Mouse (Mus musculus) ES-Bruce4 (cell line): Measurements from ENCODE around the gene Gm20441. TPM values are rescaled to one million over a fixed set of nuclear protein-coding genes. Genes with fewer than 3 reads are reported as not detected.

Experiments
- H3K27ac ChIP-seq: 2 replicates; pipeline ENCODE4 v1.5.1; 2012; ENCODE audit warnings: low read length, inconsistent platforms; ENCODE audit not compliant: insufficient read depth
- H3K27me3 ChIP-seq: 2 replicates; pipeline ENCODE4 v1.6.1; 2012; ENCODE audit warnings: mild to moderate bottlenecking, low read length, inconsistent platforms; ENCODE audit not compliant: control insufficient read depth, poor library complexity, insufficient read depth, severe bottlenecking
- H3K36me3 ChIP-seq: 2 replicates; pipeline ENCODE4 v1.6.1; 2012; ENCODE audit warnings: inconsistent platforms, mild to moderate bottlenecking, low read length, moderate library complexity; ENCODE audit not compliant: control insufficient read depth, poor library complexity, insufficient read depth, severe bottlenecking
- H3K4me1 ChIP-seq: one replicate; pipeline ENCODE4 v1.8.1; 2011; ENCODE audit warnings: low read length; ENCODE audit not compliant: control insufficient read depth, insufficient read depth
- H3K4me3 ChIP-seq: 2 replicates; pipeline ENCODE4 v1.5.1; 2011; ENCODE audit warnings: low read depth, mild to moderate bottlenecking, low read length
- H3K9ac ChIP-seq: 2 replicates; pipeline ENCODE4 v1.6.1; 2012; ENCODE audit warnings: low read depth, mild to moderate bottlenecking, inconsistent platforms; ENCODE audit not compliant: poor library complexity, severe bottlenecking
- H3K9me3 ChIP-seq: replicated peaks from 2 replicates; pipeline ENCODE4 v1.6.1; 2012; ENCODE audit warnings: mild to moderate bottlenecking, low read length, inconsistent platforms; ENCODE audit not compliant: control insufficient read depth, poor library complexity, insufficient read depth, severe bottlenecking
- CTCF ChIP-seq: IDR thresholded peaks from one replicate; pipeline ENCODE4 v1.8.1; 2011; ENCODE audit warnings: low read depth, low read length
- EP300 ChIP-seq: IDR thresholded peaks from 2 replicates; pipeline ENCODE4 v1.6.1; 2011; ENCODE audit warnings: low read depth, low read length; ENCODE audit not compliant: insufficient read depth
- POLR2A ChIP-seq: IDR thresholded peaks from one replicate; pipeline ENCODE4 v1.8.1; 2011; ENCODE audit warnings: low read length; ENCODE audit not compliant: insufficient read depth
- polyA plus RNA-seq: library from polyadenylated mRNA; stranded (reverse); fragments of >200 nt; gene quantifications from 2 replicates; pipeline ENCODE4 v1.2.4, GENCODE M21; 2011; ENCODE audit warnings: low read depth; ENCODE audit not compliant: missing spikeins, insufficient read depth, insufficient read length

Gm20441 gene
- polyA plus RNA-seq, 1 experiment, result not detected

GRCm38 (mm10) chr10:75764519-75765473 lies 16.0 kb downstream of the Gm20441 start:
- H3K4me1 ChIP-seq, result no peaks in the 10 kb centered on the region
- H3K27ac ChIP-seq, result peak overlapping the region; percentile 41
- no peak for TF ChIP-seq POLR2A
- TF ChIP-seq CTCF, result peak; percentile 46
- peak overlapping the region; percentile 66 for H3K4me3 ChIP-seq
- H3K9ac ChIP-seq, result peak overlapping the region; percentile 81
- no peaks in the 10 kb centered on the region for H3K27me3 ChIP-seq
- no peaks in the 10 kb centered on the region for H3K36me3 ChIP-seq
- no peaks in the 10 kb centered on the region for H3K9me3 ChIP-seq

DNA sequence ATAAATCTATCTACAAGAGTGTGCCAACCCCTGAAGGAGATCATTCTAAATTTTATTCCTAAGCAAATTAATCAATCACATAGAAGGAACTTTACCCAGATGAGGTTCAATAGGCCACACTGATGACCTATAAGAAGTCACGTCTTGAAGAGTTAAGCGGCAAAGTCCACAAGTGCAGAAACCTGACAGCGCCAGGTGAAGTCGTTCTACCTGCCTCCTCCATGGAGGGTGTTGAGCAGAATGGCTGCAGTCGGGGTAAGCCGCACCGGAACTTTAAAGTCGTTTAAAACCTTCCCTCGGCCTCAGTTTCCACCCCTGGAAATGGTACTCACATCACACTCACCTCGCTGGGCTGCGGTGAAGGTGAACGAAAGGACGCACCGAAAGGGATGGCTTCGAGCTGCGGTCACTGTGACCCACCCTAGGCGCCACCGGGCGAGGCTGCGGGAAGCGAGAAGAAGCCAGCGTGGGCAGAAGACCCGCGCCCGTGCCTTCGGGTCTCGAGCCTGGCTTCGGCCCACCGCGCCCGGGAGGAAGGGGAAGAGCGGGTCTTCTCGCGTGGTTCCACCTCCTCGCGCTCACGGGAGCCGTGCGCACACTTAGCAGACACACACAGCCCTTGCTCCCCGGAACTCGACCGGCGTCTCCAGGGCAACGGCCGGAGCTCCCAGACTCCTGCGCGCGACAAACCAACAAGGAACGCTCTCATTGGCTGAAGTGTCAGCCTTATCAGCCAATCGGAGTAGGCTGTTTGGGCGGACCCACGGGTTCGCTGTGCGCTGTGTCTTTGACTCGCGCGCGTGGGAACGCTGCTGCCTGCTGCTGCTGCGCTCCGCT lies 16.9 kb downstream of the Gm20441 start, which contains the start of gene Cabin1:
Cabin1 (minus strand) TSS at position 660 of the 837 bp plus-strand sequence.
- H3K9me3 ChIP-seq, result no peaks in the 10 kb centered on the region
- H3K4me1 ChIP-seq, result no peaks in the 10 kb centered on the region
- H3K9ac ChIP-seq, result peak within 1 kb of the TSS; percentile 81
- H3K4me3 ChIP-seq, result peak within 1 kb of the TSS; percentile 66
- peak within 1 kb of the TSS; percentile 41 for H3K27ac ChIP-seq
- peak; percentile 83 for TF ChIP-seq POLR2A
- no peak for TF ChIP-seq EP300
- no peaks in the 10 kb centered on the region for H3K36me3 ChIP-seq
- no peaks in the 10 kb centered on the region for H3K27me3 ChIP-seq

DNA sequence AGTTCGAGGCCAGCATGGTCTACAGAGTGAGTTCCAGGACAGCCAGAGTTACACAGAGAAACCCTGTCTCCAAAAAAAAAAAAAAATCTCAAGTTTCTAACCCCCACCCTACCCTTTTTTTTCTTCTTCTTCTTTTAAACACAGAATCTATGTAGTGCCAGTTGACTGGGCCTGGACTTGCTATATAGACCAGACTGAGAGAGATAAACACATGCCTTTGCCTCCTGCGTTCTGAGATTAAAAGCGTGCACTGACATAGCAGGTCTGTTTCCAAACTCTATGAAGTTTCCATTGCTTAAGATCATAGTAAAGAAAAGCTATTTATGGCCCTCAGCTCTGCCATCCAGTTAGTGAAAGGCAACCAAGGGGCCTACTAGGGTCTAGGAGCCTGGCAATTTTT lies 18.3 kb downstream of the Gm20441 start:
- no peak overlapping the region for H3K9ac ChIP-seq
- no peak overlapping the region for H3K4me3 ChIP-seq
- TF ChIP-seq POLR2A, result no peak
- TF ChIP-seq CTCF, result no peak
- no peak for TF ChIP-seq EP300
- no peaks in the 10 kb centered on the region for H3K27me3 ChIP-seq
- H3K4me1 ChIP-seq, result no peaks in the 10 kb centered on the region
- H3K36me3 ChIP-seq, result no peaks in the 10 kb centered on the region
- no peak overlapping the region for H3K27ac ChIP-seq
- H3K9me3 ChIP-seq, result no peaks in the 10 kb centered on the region; the same call in 1 of the 2 replicates

GRCm38 (mm10) chr10:75760311-75760710 lies 20.4 kb downstream of the Gm20441 start:
- Histone ChIP-seq H3K27ac (no peak overlapping the region), H3K4me3 (no peak overlapping the region), H3K4me1 (no peaks in the 10 kb centered on the region), H3K27me3 (no peaks in the 10 kb centered on the region), H3K9me3 (no peaks in the 10 kb centered on the region; the same call in 1 of the 2 replicates), H3K9ac (no peak overlapping the region), H3K36me3 (no peaks in the 10 kb centered on the region)
- no peak for TF ChIP-seq EP300
- no peak for TF ChIP-seq POLR2A
- no peak for TF ChIP-seq CTCF

DNA sequence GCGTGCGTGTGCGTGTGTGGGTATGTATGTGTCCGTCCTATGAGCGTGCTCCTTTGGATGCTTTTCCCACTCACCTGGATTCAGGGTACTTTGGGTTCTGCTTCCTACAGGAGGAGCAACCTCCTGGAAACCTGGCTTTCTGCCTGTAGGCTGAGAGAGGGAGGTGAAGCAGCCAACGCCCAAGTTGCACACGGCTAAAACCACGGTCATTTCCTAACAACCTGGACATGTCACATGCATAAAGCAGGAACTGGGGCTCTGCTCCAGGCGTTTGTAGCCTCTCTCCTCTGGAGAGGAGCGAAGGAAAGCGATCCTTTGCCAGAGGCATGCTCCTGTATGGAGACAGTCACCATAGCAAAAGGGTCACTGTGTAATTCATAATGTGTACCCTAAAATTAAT lies 24.0 kb downstream of the Gm20441 start:
- no peaks in the 10 kb centered on the region; the same call in 1 of the 2 replicates for H3K9me3 ChIP-seq
- H3K4me3 ChIP-seq, result no peak overlapping the region
- no peak for TF ChIP-seq POLR2A
- TF ChIP-seq CTCF, result no peak
- no peak for TF ChIP-seq EP300
- H3K27ac ChIP-seq, result no peak overlapping the region
- peaks cover 24% of the 10 kb centered on the region for H3K36me3 ChIP-seq
- H3K27me3 ChIP-seq, result no peaks in the 10 kb centered on the region
- no peaks in the 10 kb centered on the region for H3K4me1 ChIP-seq
- H3K9ac ChIP-seq, result no peak overlapping the region
